Mouse (Mus musculus): ENCODE measurements around the gene Rab5a. TPM values are rescaled to one million over a fixed set of nuclear protein-coding genes. Genes with fewer than 3 reads are reported as not detected.
A peak's percentile ranks its signal among the peaks of the same experiment; 100 is the strongest.
"Not testable (repeated sequence)": the region's sequence is repeated elsewhere in the genome, so short reads cannot be mapped to it uniquely, and the experiment has no call there.

Gene Rab5a
- polyA plus RNA-seq, 1 experiment from 2014 or later = 123 TPM

DNA sequence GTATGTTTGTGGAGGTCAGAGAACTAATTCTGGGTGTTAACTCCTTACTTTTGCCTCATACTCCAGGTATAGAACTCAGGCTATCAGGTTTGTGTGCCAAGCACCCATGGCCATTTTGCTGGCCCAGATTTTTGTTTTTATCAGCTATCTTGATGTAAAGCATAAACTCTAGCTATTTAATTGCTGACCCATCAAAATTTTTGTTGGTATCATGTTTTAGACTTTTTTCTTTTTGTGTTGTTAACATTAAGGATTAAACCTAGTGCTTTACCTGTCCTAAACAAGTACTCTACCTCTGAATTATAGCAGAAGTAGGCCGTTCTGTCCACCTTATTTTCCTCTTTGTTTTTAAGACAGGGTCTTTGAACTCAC lies 10.0 kb downstream of the Rab5a start:
- Histone ChIP-seq H3K9me3 (replicated peaks) (no peaks in the 10 kb centered on the region), H3K4me3 (no peak overlapping the region), H3K36me3 (peaks cover 21% of the 10 kb centered on the region; the same call in 1 of the 2 replicates), H3K4me2 (replicated peaks) (no peak overlapping the region), H3K4me1 (no peaks in the 10 kb centered on the region), H3K27me3 (no peaks in the 10 kb centered on the region), H3K27ac (no peak overlapping the region), H3K9ac (no peak overlapping the region)
- no peak for ATAC-seq (ENCODE audit: low FRiP score)
- 100% methylated on average over 1 of the region's 1 CpGs for WGBS

DNA sequence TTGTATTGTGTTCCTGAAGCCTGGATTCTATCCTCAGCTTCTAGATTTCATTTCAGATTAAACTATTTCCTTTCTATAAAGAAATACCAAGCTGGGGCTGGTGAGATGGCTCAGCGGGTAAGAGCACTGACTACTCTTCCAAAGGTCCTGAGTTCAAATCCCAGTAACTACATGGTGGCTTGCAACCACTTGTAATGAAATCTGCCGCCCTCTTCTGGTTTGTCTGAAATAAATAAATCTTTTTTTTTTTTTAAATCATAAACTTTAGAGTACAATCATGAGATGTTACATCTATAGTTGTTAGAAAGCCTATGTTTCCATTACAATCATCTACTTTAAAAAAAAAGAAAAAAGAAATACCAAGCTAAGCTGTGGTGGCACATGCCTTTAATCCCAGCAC lies 23.9 kb downstream of the Rab5a start:
- H3K9me3 ChIP-seq (replicated peaks) = no peaks in the 10 kb centered on the region
- H3K27ac ChIP-seq = no peak overlapping the region
- no peaks in the 10 kb centered on the region for H3K4me1 ChIP-seq
- H3K27me3 ChIP-seq = no peaks in the 10 kb centered on the region
- WGBS = 92% methylated on average over 2 of the region's 2 CpGs
- H3K36me3 ChIP-seq = peaks cover 52% of the 10 kb centered on the region
- no peak overlapping the region for H3K9ac ChIP-seq
- no peak overlapping the region for H3K4me3 ChIP-seq
- no peak overlapping the region for H3K4me2 ChIP-seq (replicated peaks)
- no peak for ATAC-seq (ENCODE audit: low FRiP score)

DNA sequence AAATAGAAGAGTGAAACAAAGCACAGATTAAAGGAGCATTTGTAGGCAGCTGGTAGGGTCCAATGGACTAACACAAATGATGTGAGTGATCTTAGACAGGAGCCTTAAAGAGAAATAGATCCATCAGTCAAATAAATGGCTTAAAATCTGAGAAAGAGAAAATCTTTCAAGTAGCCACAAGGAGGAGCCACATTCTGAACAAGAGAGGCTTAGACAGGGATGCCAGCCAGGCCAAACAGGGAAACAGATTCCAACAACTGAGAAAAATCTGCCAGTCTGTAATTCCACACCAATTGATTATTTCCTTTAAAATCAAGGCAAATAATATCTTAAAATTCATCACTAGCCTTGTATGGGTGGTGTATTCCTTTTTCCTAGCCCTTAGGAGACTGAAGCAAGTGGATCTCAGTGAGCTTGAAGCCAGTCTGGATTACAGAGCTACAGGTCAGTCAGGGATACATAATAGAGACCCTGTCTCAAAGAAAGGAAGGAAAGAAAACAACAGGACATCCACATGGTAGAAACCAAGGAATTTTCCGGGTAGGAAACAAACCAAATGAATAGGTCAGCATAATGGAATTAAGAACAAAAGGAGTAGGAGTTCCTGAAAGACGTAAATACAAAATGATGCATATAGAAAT lies 33.4 kb downstream of the Rab5a start:
- no peak overlapping the region for H3K4me3 ChIP-seq
- ATAC-seq (ENCODE audit: low FRiP score) = 0 out of 2 replicates have a peak, but pooled peaks have one; percentile 32
- no peak overlapping the region for H3K9ac ChIP-seq
- H3K4me1 ChIP-seq = no peaks in the 10 kb centered on the region
- no peaks in the 10 kb centered on the region for H3K27me3 ChIP-seq
- H3K27ac ChIP-seq = no peak overlapping the region
- 79% methylated on average over 2 of the region's 2 CpGs for WGBS
- H3K4me2 ChIP-seq (replicated peaks) = no peak overlapping the region
- no peaks in the 10 kb centered on the region for H3K9me3 ChIP-seq (replicated peaks)
- 0 out of 2 replicates have a peak, but pooled peaks cover 3% of the 10 kb centered on the region for H3K36me3 ChIP-seq

DNA sequence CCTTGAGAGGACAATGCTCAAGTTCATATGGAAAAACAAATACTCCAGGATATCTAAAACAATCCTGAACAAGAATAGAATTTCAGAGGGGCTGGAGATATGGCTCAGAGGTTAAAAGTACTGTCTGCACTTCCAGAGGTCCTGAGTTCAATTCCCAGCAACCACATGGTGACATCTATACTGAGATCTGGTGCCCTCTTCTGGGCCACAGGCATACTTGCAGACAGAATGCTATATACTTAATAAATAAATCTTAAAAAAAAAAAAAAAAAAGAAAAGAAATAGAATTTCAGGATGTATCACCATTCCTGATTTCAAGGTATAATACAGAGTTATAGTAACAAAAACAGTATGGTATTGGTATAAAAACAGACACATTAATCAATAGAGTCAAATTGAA lies 40.3 kb downstream of the Rab5a start:
- Histone ChIP-seq H3K4me3 (no peak overlapping the region), H3K27ac (no peak overlapping the region), H3K9ac (no peak overlapping the region), H3K4me1 (no peaks in the 10 kb centered on the region), H3K36me3 (0 out of 2 replicates have a peak, but pooled peaks cover 3% of the 10 kb centered on the region), H3K27me3 (no peaks in the 10 kb centered on the region), H3K9me3 (replicated peaks) (no peaks in the 10 kb centered on the region), H3K4me2 (replicated peaks) (no peak overlapping the region)
- ATAC-seq (ENCODE audit: low FRiP score) = no peak

DNA sequence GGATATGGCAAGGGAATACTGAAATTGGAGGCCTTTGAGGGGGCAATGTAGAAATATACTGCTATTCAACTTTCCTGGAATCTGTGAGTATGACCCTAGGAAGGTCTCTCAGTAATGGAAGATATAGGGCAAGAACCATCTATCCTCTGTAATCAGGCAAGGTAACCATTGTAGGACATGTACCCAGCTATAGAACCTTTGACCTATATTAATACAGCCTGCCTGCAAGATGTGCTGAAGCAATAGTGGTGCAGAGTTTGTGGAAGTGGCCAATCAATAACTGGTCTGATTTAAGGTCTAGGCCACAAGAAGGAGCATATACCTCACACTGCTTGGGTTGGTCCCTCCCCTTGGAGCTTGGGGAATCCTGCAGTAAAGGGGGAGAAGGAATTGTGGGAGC lies 41.5 kb downstream of the Rab5a start:
- Histone ChIP-seq H3K27me3 (no peaks in the 10 kb centered on the region), H3K9ac (no peak overlapping the region)

DNA sequence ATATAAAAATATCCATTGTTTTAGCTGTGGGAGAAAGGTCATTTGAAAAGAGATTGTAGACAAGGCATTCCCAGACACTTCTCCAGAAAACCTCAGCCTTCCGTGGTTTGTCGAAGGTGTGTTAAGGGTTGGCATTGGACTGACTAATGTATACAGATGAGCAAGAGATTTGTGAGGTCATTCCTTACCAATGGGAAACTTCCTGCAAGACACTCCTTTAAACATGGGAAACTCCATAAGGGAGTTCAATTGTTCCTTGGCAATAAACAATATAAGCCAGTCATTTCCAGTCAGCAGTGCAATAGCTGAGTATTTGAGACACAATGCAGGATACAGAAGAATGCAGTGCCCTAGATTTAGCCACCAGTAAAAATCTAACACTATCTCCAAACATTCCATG lies 49.0 kb downstream of the Rab5a start:
- ATAC-seq (ENCODE audit: low FRiP score) = no peak
- Histone ChIP-seq H3K4me3 (no peak overlapping the region), H3K4me2 (replicated peaks) (no peak overlapping the region), H3K27me3 (no peaks in the 10 kb centered on the region), H3K36me3 (no peaks in the 10 kb centered on the region), H3K9me3 (replicated peaks) (no peaks in the 10 kb centered on the region), H3K9ac (no peak overlapping the region), H3K27ac (no peak overlapping the region), H3K4me1 (no peaks in the 10 kb centered on the region)
- 91% methylated on average over 2 of the region's 2 CpGs for WGBS

More for the DNA sequence above, 41.5 kb downstream of the Rab5a start:
- ATAC-seq (ENCODE audit: low FRiP score) = no peak
- Histone ChIP-seq H3K4me3 (no peak overlapping the region), H3K27ac (no peak overlapping the region), H3K4me2 (replicated peaks) (no peak overlapping the region), H3K36me3 (no peaks in the 10 kb centered on the region), H3K4me1 (no peaks in the 10 kb centered on the region), H3K9me3 (replicated peaks) (no peaks in the 10 kb centered on the region)

DNA sequence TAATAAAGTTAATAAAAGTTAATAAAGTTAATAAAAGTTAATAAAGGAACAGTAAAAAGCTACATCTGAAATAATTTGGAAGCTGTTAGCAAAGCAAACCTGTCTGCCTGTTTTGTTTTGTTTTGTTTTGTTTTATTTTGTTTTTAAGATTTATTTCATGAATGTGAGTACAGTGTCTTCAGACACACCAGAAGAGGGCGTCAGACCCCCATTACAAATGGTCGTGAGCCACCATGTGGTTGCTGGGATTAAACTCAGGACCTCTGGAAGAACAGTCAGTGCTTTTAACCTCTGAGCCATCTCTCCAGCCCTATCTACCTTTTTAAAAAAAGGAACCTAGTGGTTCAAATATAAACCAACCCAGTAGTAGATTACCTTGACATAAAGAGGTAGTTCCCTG lies 52.1 kb downstream of the Rab5a start:
- H3K4me3 ChIP-seq = no peak overlapping the region
- H3K27ac ChIP-seq = no peak overlapping the region
- no peaks in the 10 kb centered on the region for H3K27me3 ChIP-seq
- no peaks in the 10 kb centered on the region for H3K4me1 ChIP-seq
- H3K36me3 ChIP-seq = no peaks in the 10 kb centered on the region
- WGBS = 60% methylated on average over 2 of the region's 2 CpGs
- H3K9ac ChIP-seq = no peak overlapping the region
- no peak overlapping the region for H3K4me2 ChIP-seq (replicated peaks)
- ATAC-seq (ENCODE audit: low FRiP score) = no peak
- no peaks in the 10 kb centered on the region for H3K9me3 ChIP-seq (replicated peaks)

DNA sequence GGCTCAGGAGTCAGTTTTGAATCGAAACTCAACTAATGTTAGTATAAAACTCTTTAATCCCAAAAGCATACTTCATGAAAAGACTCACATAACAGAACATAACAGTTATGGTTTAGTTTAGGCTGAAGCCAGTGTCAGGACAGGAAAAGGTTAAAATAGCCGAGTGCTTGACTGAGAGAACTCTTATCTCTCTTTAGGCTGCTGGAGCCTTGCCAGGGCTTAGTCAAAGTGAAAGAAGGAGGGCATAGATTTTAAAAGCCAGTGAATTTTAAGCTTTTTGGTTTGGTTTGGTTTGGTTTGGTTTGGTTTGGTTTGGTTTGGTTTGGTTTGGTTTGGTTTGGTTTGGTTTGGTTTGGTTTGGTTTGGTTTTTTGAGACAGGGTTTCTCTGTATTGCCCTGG lies 53.4 kb downstream of the Rab5a start:
- WGBS = 87% methylated on average over 2 of the region's 2 CpGs

DNA sequence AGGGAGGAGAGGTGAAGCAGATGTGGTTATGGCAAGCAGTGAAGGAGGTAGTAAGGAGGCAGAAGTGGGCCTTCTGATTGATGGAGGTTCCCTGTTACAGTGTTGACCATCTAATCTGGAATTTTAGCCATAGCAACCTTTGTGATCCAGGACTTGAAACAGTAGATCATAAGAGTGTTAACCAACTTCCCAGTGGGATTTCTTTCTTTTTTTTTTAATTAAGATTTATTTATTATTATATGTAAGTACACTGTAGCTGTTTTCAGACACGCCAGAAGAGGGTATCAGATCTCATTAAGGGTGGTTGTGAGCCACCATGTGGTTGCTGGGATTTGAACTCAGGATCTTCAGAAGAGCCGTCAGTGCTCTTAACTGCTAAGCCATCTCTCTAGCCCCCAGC lies 60.3 kb downstream of the Rab5a start, which contains the start of gene Pp2d1:
TSS of gene Pp2d1 (minus strand) at position 101 of the 400 bp plus-strand sequence.
- H3K4me1 ChIP-seq; H3K4me2 ChIP-seq (replicated peaks); ATAC-seq (ENCODE audit: low FRiP score); H3K4me3 ChIP-seq; H3K9me3 ChIP-seq (replicated peaks); H3K9ac ChIP-seq; H3K27ac ChIP-seq; H3K27me3 ChIP-seq; H3K36me3 ChIP-seq: not testable (repeated sequence)
- 84% methylated on average over 2 of the region's 2 CpGs for WGBS

More for the DNA sequence above, 53.4 kb downstream of the Rab5a start:
- Histone ChIP-seq H3K9ac (no peak overlapping the region), H3K36me3 (no peaks in the 10 kb centered on the region), H3K4me3 (no peak overlapping the region), H3K27me3 (no peaks in the 10 kb centered on the region), H3K4me2 (replicated peaks) (no peak overlapping the region), H3K27ac (no peak overlapping the region), H3K4me1 (no peaks in the 10 kb centered on the region), H3K9me3 (replicated peaks) (no peaks in the 10 kb centered on the region)
- ATAC-seq (ENCODE audit: low FRiP score) = no peak

DNA sequence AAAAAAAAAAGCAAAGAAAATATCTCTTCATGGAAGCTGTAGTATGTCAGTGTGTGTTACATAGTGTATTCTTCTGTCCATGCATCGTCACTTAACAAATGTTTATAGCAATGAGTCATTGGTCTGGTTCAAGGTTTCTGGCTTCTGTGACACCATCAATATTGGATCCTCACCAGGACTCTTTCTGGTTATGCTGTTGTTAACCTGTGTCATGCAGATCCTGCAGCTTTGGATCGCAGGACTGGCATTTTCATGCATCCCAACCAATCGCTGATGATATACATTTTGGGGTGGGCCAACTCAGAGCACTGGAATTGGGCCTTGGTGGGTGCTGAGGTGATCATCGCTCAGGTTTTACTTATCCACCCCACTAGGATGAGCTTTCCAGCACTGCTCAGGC lies 63.5 kb downstream of the Rab5a start:
- 0 out of 2 replicates have a peak, but pooled peaks cover 2% of the 10 kb centered on the region for H3K4me1 ChIP-seq
- no peaks in the 10 kb centered on the region for H3K36me3 ChIP-seq
- no peak for ATAC-seq (ENCODE audit: low FRiP score)
- no peak overlapping the region for H3K4me3 ChIP-seq
- no peaks in the 10 kb centered on the region for H3K27me3 ChIP-seq
- no peak overlapping the region for H3K4me2 ChIP-seq (replicated peaks)
- no peak overlapping the region for H3K27ac ChIP-seq
- no peak overlapping the region for H3K9ac ChIP-seq
- WGBS = 91% methylated on average over 4 of the region's 4 CpGs
- H3K9me3 ChIP-seq (replicated peaks) = no peaks in the 10 kb centered on the region

DNA sequence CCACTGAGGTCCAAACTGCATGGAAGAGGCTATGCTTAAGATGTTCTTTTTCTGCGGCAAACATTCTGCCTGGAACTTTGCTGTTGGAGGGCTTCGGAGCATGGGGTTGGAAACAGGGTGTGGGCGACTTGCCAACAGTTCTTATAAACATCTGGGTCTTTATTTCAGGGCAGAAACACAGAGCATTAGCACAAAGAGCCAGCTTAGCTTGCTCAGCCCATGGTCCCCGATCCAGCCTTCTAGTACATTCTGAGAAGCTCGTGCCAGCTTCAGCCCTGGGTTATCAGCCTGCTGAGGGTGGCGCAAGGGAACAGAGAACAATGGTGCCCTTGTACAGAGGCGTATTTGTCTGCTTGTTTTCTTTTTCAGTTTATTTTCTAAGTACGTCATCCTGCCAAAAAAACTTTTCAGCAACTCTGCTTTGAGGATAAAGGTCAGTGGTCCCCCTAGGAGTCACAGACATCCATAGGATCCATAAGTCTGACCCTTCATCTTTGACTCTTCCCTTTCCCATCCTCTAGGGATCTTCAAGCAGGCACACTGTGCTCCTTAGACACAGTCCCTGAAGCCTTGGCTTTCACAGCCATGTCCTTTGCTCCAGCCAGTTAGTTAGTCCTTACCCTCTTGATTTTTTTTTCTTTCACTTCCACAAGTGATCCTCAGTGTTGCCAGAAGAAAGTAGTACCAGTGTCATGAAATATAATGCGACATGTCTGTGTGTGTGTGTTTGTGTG lies 64.7 kb downstream of the Rab5a start:
- 67% methylated on average over 9 of the region's 9 CpGs for WGBS
- no peak for ATAC-seq (ENCODE audit: low FRiP score)
- Histone ChIP-seq H3K27me3 (no peaks in the 10 kb centered on the region), H3K4me2 (replicated peaks) (no peak overlapping the region), H3K27ac (no peak overlapping the region), H3K4me1 (0 out of 2 replicates have a peak, but pooled peaks cover 2% of the 10 kb centered on the region), H3K4me3 (no peak overlapping the region), H3K9me3 (replicated peaks) (no peaks in the 10 kb centered on the region), H3K36me3 (no peaks in the 10 kb centered on the region), H3K9ac (no peak overlapping the region)

DNA sequence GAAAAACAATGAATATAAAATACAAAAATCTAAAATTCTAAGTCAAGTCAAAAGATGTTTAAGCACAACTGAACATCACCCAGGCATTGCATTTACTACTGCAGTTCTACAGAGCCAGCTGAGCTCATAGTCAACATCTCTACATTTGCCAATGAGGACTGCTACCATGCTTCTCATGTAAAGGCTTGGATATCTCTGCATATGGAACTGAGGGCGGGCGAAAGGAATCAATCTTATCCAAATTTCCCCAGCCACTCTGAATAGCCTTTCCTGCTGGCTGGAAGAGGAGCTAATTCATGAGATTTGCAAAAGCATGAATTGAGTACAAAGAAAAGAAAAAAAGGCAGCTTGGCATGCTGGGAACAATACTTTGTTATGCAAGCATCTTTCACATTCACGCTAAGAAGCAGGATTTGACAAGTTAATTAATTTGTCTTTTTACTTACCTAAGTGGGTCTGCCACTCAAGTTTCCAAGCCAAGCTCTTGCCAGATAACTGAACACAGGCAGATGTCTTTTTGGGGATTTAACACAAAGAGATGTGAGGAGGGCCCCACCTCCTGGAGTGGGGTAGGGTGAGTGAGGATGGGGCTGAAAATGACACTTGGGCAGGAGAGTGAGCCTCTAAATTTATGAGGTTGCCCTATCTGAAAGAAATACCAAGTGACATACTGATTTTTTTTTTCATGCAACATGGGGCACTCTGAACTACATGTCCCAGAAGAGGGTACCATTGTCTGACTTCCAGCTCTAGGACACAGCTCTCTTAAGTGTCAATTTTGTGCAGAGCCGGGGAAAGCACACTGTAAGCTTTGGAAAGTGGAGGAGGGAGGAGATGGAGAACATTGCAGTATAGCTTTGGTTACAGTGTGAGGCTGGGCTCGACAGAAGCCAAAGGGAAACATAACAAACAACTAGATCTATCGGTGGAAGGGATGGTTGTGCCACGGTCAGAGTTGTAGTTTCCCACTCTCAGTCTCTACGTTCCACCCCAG lies 72.6 kb downstream of the Rab5a start:
- H3K9me3 ChIP-seq (replicated peaks) = no peaks in the 10 kb centered on the region
- no peaks in the 10 kb centered on the region for H3K36me3 ChIP-seq
- no peaks in the 10 kb centered on the region for H3K27me3 ChIP-seq
- no peak overlapping the region for H3K4me3 ChIP-seq
- H3K9ac ChIP-seq = no peak overlapping the region
- H3K4me2 ChIP-seq (replicated peaks) = no peak overlapping the region
- H3K27ac ChIP-seq = no peak overlapping the region
- no peaks in the 10 kb centered on the region for H3K4me1 ChIP-seq
- peak; percentile 48; the same call in 1 of the 2 replicates for ATAC-seq (ENCODE audit: low FRiP score)
- 50% methylated on average over 8 of the region's 8 CpGs for WGBS
